Mouse (Mus musculus) T-helper 17 cell (primary cell): ENCODE results near the gene Slc25a19.

Source experiments
- in situ Hi-C, 2 experiments: fragments of 300-600 bp; cut with MboI, MseI; formaldehyde crosslinking; loops; 1 replicate in 1 of 2; 2 replicates in 1 of 2; pipeline ENCODE4 v1.15.1; 2025; ENCODE audit warnings: high pct_unique_total_duplicates in 2 of 2

The Slc25a19 gene

DNA sequence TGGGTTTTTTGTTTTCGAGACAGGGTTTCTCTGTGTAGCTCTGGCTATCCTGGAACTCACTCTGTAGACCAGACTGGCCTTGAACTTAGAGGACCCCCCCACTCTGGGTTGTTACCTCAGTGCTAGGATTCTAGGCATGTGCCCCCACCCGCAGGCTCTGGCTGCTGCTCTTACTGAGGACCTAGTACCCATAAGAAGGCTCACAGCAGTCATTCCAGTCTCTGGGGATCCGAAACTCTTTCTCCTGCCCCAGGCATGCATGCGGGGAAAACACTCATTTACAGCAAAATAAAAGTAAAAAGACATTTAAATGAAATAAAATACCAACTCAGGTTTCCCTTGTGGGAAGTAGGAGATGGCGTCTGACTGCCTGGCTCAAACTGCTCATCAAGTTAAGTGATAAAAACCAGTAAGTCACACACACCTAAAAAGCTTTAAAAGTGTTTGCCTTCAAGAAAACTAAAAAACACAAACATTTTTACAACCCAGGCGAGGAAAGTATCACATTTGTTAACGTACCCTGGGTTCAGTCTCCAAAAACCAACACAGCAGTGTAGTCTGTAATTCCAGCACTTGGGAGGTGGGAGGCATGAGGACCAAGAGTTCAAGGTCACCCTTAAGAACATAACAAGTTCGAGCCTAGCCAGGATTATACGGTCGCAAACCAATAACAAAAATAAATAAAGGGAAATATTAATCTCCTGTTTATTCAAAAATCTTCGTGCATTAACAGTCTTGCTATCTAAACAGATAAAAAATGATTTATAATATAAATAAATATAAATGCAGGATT is 1.1 kb downstream of the Slc25a19 start:
- in situ Hi-C loops: loop anchor here (25.0 kb wide), 2 partner anchors 1210 to 1685 kb away; partner anchors contain the start of genes Jmjd6 (in 1 of the 2), Mettl23 (in 1 of the 2) and Mxra7 (in 1 of the 2)

- in situ Hi-C loops: loop anchor here (25.0 kb wide), 2 partner anchors 1211 to 1686 kb away; partner anchors contain the start of genes Jmjd6 (in 1 of the 2), Mettl23 (in 1 of the 2) and Mxra7 (in 1 of the 2)
These were observed 2.2 kb downstream of the Slc25a19 start for GRCm38 (mm10) chr11:115625877-115626276.

- in situ Hi-C loops: loop anchor here in 1 of 2 experiments (5.0 kb wide), 1 partner anchor 89 kb away; no protein-coding TSS in a partner anchor
These were observed 4.5 kb downstream of the Slc25a19 start for GRCm38 (mm10) chr11:115623487-115624070.

- in situ Hi-C loops: loop anchor here in 1 of 2 experiments (5.0 to 10.0 kb wide), 2 partner anchors 92 to 195 kb away; partner anchors contain the start of genes Caskin2 and Tsen54
These were observed 8.1 kb downstream of the Slc25a19 start for GRCm38 (mm10) chr11:115619949-115620348.

DNA sequence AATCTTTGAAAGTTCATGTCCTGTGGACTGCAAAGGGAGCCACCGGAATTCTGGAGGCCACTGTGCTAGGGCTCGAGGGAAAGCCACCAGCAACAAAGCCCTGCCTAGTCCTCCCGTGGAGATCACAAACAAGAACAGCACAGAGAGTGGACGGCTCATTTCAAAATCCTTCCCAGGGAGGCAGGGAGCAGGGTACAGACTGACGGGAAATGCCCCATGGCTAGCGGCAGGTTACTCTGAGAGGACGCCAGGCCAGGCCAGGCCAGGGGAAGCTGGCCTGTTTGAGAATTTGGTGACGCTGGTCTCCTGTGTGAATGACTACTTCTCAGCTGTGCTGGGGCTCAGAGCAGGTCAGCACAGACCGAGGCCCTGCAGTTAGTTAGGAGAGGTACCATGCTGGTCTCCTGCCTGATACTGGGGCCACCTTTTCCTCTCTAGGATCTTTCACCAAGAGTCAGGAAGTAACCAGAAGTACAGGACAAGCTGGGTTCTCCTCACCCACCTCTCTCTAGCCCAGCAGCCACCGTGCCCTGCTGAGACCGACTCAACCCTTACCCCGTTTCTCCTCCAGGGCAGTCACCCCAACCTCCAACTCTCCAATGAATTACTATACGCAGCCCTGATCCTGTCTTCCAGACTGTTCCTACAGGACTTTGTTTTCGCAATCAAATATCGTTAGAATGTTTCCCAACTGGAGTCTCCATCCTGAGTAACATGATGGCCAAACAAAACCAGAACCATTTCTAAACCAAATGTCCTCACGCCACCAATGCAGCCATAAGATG is 9.2 kb downstream of the Slc25a19 start:
- in situ Hi-C loops: loop anchor here in 1 of 2 experiments (10.0 kb wide), 1 partner anchor 196 kb away; the partner anchor contains the start of genes Caskin2 and Tsen54

DNA sequence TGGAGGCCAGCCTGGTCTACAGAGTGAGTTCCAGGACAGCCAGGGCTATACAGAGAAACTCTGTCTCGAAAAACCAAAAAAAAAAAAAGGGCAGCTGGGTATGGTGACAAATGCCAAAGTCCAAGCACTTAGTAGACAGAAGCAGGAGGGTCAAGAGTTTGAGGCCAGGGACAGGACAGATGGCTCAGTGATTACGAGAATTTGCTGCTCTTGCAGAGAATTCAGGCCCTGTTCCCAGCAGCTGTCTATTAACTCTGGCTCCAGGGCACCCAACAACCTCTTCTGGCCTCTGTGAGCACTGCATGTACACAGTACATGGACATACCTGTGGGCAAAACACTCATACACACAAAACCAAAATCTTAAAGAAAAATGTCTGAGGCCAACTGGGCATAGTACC is 10.1 kb downstream of the Slc25a19 start:
- in situ Hi-C loops: loop anchor here in 1 of 2 experiments (10.0 kb wide), 1 partner anchor 197 kb away; the partner anchor contains the start of genes Caskin2 and Tsen54

DNA sequence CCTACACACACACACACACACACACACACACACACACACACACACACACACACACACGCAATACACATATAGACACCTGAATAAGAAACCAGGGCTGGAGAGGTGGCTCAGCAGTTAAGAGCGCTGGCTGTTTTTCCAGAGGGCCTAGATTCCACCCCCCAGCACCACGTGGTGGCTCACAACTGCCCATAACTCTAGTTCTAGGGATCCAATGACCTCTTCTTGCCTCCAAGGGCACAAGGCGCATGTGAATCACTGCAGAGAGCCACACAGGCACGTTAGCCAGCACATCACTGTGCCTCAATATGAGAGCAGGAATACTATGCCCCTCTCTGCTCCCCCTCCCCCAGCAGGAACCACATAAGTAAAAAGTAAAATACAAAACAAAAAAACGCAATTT is 11.2 kb downstream of the Slc25a19 start:
- in situ Hi-C loops: loop anchor here in 1 of 2 experiments (10.0 kb wide), 1 partner anchor 198 kb away; the partner anchor contains the start of genes Caskin2 and Tsen54

DNA sequence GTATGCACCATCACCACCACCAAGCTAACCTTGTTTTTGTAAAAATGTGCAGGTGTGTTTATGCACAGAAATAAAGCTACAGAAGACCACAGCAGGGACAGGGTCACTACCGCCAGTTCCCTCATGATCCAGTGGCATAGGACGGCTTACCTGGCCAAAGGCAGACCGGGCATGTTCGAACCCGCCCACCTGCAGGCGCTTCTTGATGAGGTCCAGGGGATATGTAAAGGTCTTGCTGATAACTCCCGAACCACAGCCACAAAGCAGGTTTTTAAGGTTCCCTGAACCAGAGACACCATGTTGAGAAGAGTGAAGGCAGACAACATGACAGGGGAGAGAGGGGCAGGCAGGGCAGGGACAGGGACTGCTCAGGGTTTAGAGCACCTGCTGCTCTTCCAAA is 11.7 kb downstream of the Slc25a19 start:
- in situ Hi-C loops: loop anchor here in 1 of 2 experiments (10.0 kb wide), 1 partner anchor 198 kb away; the partner anchor contains the start of genes Caskin2 and Tsen54

DNA sequence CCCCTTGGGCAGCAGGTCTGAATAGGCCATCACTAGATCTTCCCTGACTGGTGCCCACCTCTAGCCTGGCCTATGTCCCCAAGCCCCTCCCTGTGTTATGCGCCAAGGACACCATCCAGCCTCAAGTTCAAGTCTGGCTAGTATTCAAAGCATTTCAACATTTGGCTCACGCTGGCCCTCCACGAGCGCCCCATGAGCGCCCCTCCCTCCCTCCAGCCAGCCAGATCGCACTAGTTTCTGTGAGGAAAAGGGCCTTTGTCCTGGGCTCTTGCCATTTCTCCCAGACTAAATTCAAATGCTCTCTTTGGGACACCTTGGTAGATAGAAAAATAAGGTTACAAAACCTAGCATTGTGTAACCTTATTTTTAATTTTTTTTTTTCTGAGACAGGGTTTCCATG is 12.2 kb downstream of the Slc25a19 start:
- in situ Hi-C loops: loop anchor here in 1 of 2 experiments (10.0 kb wide), 1 partner anchor 199 kb away; the partner anchor contains the start of genes Caskin2 and Tsen54

DNA sequence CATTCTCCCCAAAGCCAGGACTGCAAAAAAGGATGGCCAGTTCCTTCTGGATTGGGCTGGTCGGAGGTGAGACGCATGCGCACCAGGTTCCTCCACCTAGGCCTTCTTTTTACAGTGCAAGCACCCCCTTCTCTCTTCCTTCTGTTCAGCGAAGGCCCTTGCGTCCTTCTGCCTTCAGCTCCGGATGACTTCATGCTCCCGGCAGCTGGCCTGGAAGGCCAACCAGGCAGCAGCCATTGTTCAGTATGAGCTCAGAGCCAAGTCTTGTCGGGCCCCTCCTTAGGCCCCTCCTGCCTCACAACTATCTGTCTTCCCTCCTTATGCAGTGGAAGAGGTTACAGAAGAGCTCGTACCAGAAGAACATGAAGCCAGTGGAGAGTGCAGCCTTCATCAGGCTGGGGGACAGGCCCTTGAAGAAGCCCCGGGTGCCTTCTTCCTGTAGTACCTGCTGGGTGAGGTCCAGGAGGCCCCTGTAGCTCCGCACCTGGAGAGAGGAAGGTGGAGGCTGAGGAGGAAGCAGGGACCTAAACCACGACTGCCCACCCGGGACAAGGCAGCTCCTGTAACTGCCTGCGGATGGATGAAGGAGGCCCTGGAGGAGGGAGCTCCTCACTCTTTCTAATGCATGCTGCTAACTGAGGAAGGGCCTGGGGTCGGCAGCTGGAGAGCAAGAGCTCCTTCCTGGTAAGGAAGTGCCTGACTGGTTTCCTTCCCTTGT is 12.8 kb downstream of the Slc25a19 start:
- in situ Hi-C loops: loop anchor here in 1 of 2 experiments (10.0 kb wide), 1 partner anchor 200 kb away; the partner anchor contains the start of genes Caskin2 and Tsen54

DNA sequence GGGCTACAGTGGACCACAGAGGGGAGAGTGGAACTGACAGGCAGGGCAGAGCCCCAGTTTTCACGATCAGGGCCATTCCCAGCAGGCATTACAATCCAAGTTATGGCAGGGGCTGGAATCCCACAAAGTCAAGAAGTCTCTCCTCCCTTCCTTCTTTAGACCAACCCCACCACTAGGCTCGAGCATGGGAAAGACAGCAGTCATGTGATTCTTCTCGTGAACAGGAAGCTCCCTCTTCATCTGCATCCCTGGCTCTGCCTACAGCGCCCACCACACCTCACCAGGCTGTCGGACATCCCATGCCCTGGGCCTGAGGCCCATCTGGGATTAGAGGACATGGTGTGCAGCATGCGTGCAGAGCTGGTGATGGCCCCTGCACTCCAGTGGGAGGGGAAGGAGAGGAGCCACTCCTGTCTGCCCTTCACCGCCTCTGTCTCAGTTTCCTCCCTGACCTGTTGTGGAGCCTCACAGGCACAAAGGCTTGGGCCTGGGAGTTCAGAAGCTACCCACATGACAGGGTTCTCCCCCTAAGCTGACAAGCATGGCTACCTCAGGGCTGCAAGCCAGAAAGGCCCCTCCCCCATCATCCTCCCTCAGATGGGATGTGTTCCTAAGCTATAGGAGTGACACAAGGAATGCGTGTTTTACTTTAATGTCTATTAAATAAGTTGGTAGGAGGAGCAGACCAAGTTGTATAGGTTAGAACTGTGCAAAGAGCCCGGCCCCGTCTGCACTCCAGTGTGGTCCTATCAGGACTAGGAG is 13.6 kb downstream of the Slc25a19 start:
- in situ Hi-C loops: loop anchor here in 1 of 2 experiments (10.0 kb wide), 1 partner anchor 200 kb away; the partner anchor contains the start of genes Caskin2 and Tsen54

GRCm38 (mm10) chr11:115613138-115613945 is 14.8 kb downstream of the Slc25a19 start:
- in situ Hi-C loops: loop anchor here in 1 of 2 experiments (10.0 kb wide), 1 partner anchor 201 kb away; the partner anchor contains the start of genes Caskin2 and Tsen54

- in situ Hi-C loops: loop anchor here in 1 of 2 experiments (10.0 kb wide), 1 partner anchor 202 kb away; the partner anchor contains the start of genes Caskin2 and Tsen54
These were observed 15.5 kb downstream of the Slc25a19 start, which contains the start of gene Mif4gd for GRCm38 (mm10) chr11:115612410-115613137. TSS of gene Mif4gd (minus strand) at chr11:115612969.

DNA sequence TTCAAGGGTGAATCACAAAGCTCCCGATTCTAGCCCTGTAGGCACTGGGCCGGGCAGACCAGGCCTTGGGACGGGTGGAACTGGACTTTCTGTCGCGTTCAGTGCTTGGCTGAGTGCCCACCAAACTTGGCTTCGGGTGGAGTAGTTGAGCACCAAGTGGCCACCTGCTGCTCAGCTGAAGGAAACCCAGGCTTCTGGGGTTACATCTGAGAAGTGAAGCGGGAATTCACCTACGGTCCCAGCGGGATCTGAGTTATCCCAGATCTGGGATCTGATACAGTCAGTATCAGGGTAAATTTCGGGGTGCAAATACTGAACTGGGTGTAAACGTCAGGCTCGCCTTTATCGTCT is 16.1 kb downstream of the Slc25a19 start:
- in situ Hi-C loops: loop anchor here in 1 of 2 experiments (10.0 kb wide), 1 partner anchor 203 kb away; the partner anchor contains the start of genes Caskin2 and Tsen54

- in situ Hi-C loops: loop anchor here in 1 of 2 experiments (10.0 kb wide), 1 partner anchor 204 kb away; the partner anchor contains the start of genes Caskin2 and Tsen54
These were observed 16.9 kb downstream of the Slc25a19 start for GRCm38 (mm10) chr11:115611173-115611572.

DNA sequence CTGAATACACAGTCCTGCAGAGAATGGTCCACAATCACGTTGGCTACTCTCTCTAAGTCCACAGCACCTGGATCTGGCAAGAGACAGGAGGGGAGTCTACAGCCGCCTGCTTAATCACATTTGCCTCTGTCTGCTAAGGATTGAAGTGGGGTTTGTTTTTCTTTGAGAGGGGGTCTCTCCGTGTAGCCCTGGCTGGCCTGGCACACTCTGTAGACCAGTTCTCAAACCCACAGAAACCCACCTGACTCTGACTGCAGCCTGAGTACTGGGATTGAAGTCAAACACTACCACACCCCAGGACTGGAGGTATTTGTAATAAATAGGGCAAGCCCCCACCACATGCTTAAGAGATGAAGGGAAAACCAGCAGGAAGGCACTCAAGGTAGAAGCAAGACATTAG is 18.5 kb downstream of the Slc25a19 start:
- in situ Hi-C loops: loop anchor here in 1 of 2 experiments (10.0 kb wide), 1 partner anchor 415 kb away; the partner anchor contains the start of gene H3f3b
